Mouse (Mus musculus): Measurements from ENCODE around the gene Olfr552. TPM values are rescaled to one million over a fixed set of nuclear protein-coding genes. Genes with fewer than 3 reads are reported as not detected.
"Not testable (repeated sequence)": the region's sequence is repeated elsewhere in the genome, so short reads cannot be mapped to it uniquely, and the experiment has no call there.

The Olfr552 gene
- polyA plus RNA-seq, 1 experiment = not detected

DNA sequence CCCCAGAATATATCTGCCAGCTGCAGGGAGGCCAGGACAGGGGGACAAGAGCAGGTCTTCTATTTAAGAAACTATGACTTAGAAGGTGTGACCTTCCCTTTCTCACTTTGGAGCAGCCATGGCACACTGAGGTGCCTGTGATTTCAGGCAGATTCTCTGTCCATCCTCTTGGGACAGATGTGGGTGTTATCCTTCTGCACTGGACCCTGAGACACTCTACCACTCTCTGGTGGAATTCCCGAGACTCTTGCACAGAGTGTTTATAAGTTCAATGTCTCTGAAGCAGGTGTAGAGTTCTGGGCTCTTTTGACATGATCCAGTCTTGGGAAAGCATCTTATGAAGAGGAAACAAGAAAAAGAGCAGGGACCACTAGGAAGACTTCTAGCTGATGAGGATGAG, 40.6 kb downstream of the Olfr552 start, which contains the start of gene Olfr554:
TSS of gene Olfr554 (plus strand) at position 301 of the 400 bp plus-strand sequence.
- Histone ChIP-seq H3K4me3 (ENCODE audit: control insufficient read depth, low read depth, low read length) (no peak within 1 kb of the TSS), H3K4me1 (ENCODE audit: control insufficient read depth, insufficient read depth, low read length) (no peaks in the 10 kb centered on the region), H3K36me3 (ENCODE audit: control insufficient read depth, insufficient read depth, low read length) (no peaks in the 10 kb centered on the region), H3K27me3 (ENCODE audit: control insufficient read depth, insufficient read depth, low read length) (no peaks in the 10 kb centered on the region), H3K27ac (ENCODE audit: control insufficient read depth, insufficient read depth, low read depth, low read length) (no peak within 1 kb of the TSS)
- TF ChIP-seq CTCF (IDR thresholded peaks at IDR 0.05; ENCODE audit: control insufficient read depth, insufficient read depth, insufficient replicate concordance, low read depth, low read length) (no peak), POLR2A (IDR thresholded peaks at IDR 0.05; ENCODE audit: control insufficient read depth, low read depth, low read length) (no peak)

GRCm38 (mm10) chr7:102644945-102645344, 47.4 kb downstream of the Olfr552 start:
- not testable (repeated sequence) for H3K4me1 ChIP-seq (ENCODE audit: control insufficient read depth, insufficient read depth, low read length); H3K4me3 ChIP-seq (ENCODE audit: control insufficient read depth, low read depth, low read length); H3K27ac ChIP-seq (ENCODE audit: control insufficient read depth, insufficient read depth, low read depth, low read length); H3K27me3 ChIP-seq (ENCODE audit: control insufficient read depth, insufficient read depth, low read length); H3K36me3 ChIP-seq (ENCODE audit: control insufficient read depth, insufficient read depth, low read length)

Other genes with a start within 250 kb of the Olfr552 start
- gene Rrm1, start 156.1 kb upstream of the Olfr552 start, polyA plus RNA-seq (2012; rRNA removed) = 18.8 and 27.6 TPM in 2 replicates
- gene Olfr543, start 116.1 kb upstream of the Olfr552 start, polyA plus RNA-seq (2012; rRNA removed) = 0.12 TPM in 1 of 2 replicates, not detected in the other
- not detected in 2 replicates for gene Olfr544, start 109.5 kb upstream of the Olfr552 start, polyA plus RNA-seq (2012; rRNA removed)
- not detected in 2 replicates for gene Olfr545, start 98.2 kb upstream of the Olfr552 start, polyA plus RNA-seq (2012; rRNA removed)
- gene Olfr547, start 63.0 kb upstream of the Olfr552 start, polyA plus RNA-seq (2012; rRNA removed) = not detected in 2 replicates
- not detected in 2 replicates for gene Olfr548-ps1, start 56.9 kb upstream of the Olfr552 start, polyA plus RNA-seq (2012; rRNA removed)
- gene Olfr549, start 47.9 kb upstream of the Olfr552 start, polyA plus RNA-seq (2012; rRNA removed) = not detected in 2 replicates
- gene Trim21, start 32.3 kb upstream of the Olfr552 start, polyA plus RNA-seq (2012; rRNA removed) = 0.54 and 0.59 TPM in 2 replicates
- gene Olfr550, start 26.3 kb upstream of the Olfr552 start, polyA plus RNA-seq (2012; rRNA removed) = not detected in 2 replicates
- gene Olfr551, start 5.9 kb upstream of the Olfr552 start, polyA plus RNA-seq (2012; rRNA removed) = not detected in 2 replicates
- not detected in 2 replicates for gene Olfr553, start 20.4 kb downstream of the Olfr552 start, polyA plus RNA-seq (2012; rRNA removed)
- 0.14 and 0.26 TPM in 2 replicates for gene Olfr554, start 40.7 kb downstream of the Olfr552 start, polyA plus RNA-seq (2012; rRNA removed)
- gene Olfr555, start 61.1 kb downstream of the Olfr552 start, polyA plus RNA-seq (2012; rRNA removed) = not detected in 2 replicates
- not detected in 2 replicates for gene Olfr556, start 67.1 kb downstream of the Olfr552 start, polyA plus RNA-seq (2012; rRNA removed)
- 6.0 and 8.3 TPM in 2 replicates for gene Trim68, start 89.6 kb downstream of the Olfr552 start, polyA plus RNA-seq (2012; rRNA removed)
- gene Olfr557, start 98.1 kb downstream of the Olfr552 start, polyA plus RNA-seq (2012; rRNA removed) = 0.10 TPM in 1 of 2 replicates, not detected in the other
- gene Olfr558, start 104.4 kb downstream of the Olfr552 start, polyA plus RNA-seq (2012; rRNA removed) = 0.19 and 0.25 TPM in 2 replicates
- 0.25 and 0.47 TPM in 2 replicates for gene Olfr33, start 121.3 kb downstream of the Olfr552 start, polyA plus RNA-seq (2012; rRNA removed)
- not detected in 2 replicates for gene Olfr559, start 129.7 kb downstream of the Olfr552 start, polyA plus RNA-seq (2012; rRNA removed)
- not detected in 2 replicates for gene Olfr560, start 161.6 kb downstream of the Olfr552 start, polyA plus RNA-seq (2012; rRNA removed)
- 1.1 and 1.3 TPM in 2 replicates for gene Olfr78, start 161.7 kb downstream of the Olfr552 start, polyA plus RNA-seq (2012; rRNA removed)
- not detected in 2 replicates for gene Olfr561, start 173.5 kb downstream of the Olfr552 start, polyA plus RNA-seq (2012; rRNA removed)
- gene Olfr564, start 205.7 kb downstream of the Olfr552 start, polyA plus RNA-seq (2012; rRNA removed) = not detected in 2 replicates

Measured in testis, adult 2 months (tissue).